Mouse (Mus musculus) hindbrain, embryonic 12.5 days (tissue): ENCODE results near the gene Crlf2. TPM values are rescaled to one million over a fixed set of nuclear protein-coding genes. Genes with fewer than 3 reads are reported as not detected.

Source experiments
- ATAC-seq: fragments of 200-750 bp; cut with Nextera tagmentation; 2 replicates; pipeline ENCODE4 v1.8.0; 2017; ENCODE audit warnings: moderate TSS enrichment; ENCODE audit not compliant: low FRiP score
- H3K27ac ChIP-seq: fragments of 300-500 bp; sonication (generic); 2 replicates; pipeline ENCODE4 v1.5.1; 2016; ENCODE audit warnings: mild to moderate bottlenecking
- H3K27me3 ChIP-seq: fragments of 300-500 bp; sonication (generic); 2 replicates; pipeline ENCODE4 v1.6.1; 2016; ENCODE audit warnings: mild to moderate bottlenecking
- H3K36me3 ChIP-seq: fragments of 300-500 bp; sonication (generic); 2 replicates; pipeline ENCODE4 v1.6.1; 2016; ENCODE audit warnings: mild to moderate bottlenecking
- H3K4me1 ChIP-seq: fragments of 300-500 bp; sonication (generic); 2 replicates; pipeline ENCODE4 v1.6.1; 2016
- H3K4me2 ChIP-seq: fragments of 300-500 bp; sonication (generic); replicated peaks from 2 replicates; pipeline ENCODE4 v1.6.1; 2016; ENCODE audit warnings: mild to moderate bottlenecking
- H3K4me3 ChIP-seq: fragments of 300-500 bp; sonication (generic); 2 replicates; pipeline ENCODE4 v1.5.1; 2016; ENCODE audit warnings: mild to moderate bottlenecking
- H3K9ac ChIP-seq: fragments of 300-500 bp; sonication (generic); 2 replicates; pipeline ENCODE4 v1.6.1; 2016; ENCODE audit warnings: mild to moderate bottlenecking, moderate library complexity
- H3K9me3 ChIP-seq: fragments of 300-500 bp; sonication (generic); replicated peaks from 2 replicates; pipeline ENCODE4 v1.6.1; 2016; ENCODE audit warnings: mild to moderate bottlenecking
- WGBS: fragments of 180-500 bp; shearing (Covaris S2); methylation state at CpG from one replicate; pipeline ENCODE4 v1.1.7; 2016; 5-methylcytosine and 5-hydroxymethylcytosine counted together
- polyA plus RNA-seq: library from polyadenylated mRNA; unstranded; fragments of >200 nt; fragmentation: Nextera tagmentation; extraction: Ambion mirVana; gene quantifications from 2 replicates; pipeline ENCODE4 v1.2.1, GENCODE M21; 2016

The Crlf2 gene
- 8.8 and 9.0 TPM in 2 replicates for polyA plus RNA-seq

GRCm38 (mm10) chr5:109558404-109559160, at the start of gene Crlf2:
TSS of gene Crlf2 (minus strand) at chr5:109558993.
- WGBS: under 1% methylated on average over 51 of the region's 73 CpGs
- Histone ChIP-seq H3K4me3 (peak within 1 kb of the TSS; percentile 63), H3K9me3 (peaks cover 33% of the 10 kb centered on the region), H3K36me3 (peaks cover 26% of the 10 kb centered on the region), H3K27ac (peak within 1 kb of the TSS; percentile 94), H3K4me2 (peak within 1 kb of the TSS; percentile 52), H3K9ac (peak within 1 kb of the TSS; percentile 61), H3K27me3 (no peaks in the 10 kb centered on the region), H3K4me1 (no peaks in the 10 kb centered on the region)
- peak; percentile 68 for ATAC-seq

DNA sequence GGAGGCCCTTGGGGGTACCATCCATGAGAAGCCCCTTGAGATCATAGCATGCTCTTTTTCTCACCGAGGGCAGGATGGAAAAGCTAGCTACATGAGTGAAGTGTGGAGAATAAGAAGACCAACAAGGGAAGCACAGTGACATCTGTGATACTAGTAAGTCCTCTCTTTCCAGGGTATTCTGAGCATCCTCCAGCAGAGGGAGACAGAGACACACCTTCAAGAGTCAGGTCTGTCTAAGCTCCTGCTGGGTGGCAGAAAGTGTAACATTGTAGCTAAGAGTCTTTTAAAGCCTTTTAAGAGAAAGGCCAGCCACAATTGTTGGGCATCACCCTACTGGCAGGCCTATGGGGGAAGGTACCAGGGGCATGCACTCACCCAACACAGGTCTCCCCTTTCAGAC, 43.8 kb upstream of the Crlf2 start:
- Histone ChIP-seq H3K27me3 (no peaks in the 10 kb centered on the region), H3K9ac (no peak overlapping the region), H3K9me3 (peaks cover 26% of the 10 kb centered on the region), H3K4me1 (no peaks in the 10 kb centered on the region), H3K36me3 (no peaks in the 10 kb centered on the region), H3K27ac (no peak overlapping the region), H3K4me3 (no peak overlapping the region), H3K4me2 (no peak overlapping the region)
- no peak for ATAC-seq
- WGBS: 59% methylated on average over 1 of the region's 1 CpGs

DNA sequence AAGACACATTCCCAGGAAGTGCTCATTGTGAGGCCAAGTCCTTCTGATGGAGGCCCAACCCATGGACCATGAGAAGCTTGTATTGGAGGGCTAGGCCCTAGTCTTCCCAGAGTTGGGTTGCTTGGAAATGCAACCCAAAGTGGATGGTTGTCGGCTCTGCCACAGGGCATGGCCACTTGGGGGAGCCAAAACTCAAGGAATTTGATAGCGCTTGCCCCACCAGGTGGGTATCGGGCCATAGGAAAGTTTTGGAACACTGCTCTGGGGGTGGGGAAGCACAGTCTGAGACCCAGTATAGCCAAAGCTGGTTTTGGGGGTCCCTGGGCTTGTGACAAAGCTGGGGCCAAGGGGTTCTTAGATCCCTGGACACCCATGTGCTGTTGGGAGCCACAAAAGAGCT, 42.3 kb upstream of the Crlf2 start:
- Histone ChIP-seq H3K4me1 (no peaks in the 10 kb centered on the region), H3K9ac (no peak overlapping the region), H3K4me3 (no peak overlapping the region), H3K4me2 (no peak overlapping the region), H3K9me3 (peaks cover 27% of the 10 kb centered on the region), H3K27me3 (no peaks in the 10 kb centered on the region), H3K27ac (no peak overlapping the region), H3K36me3 (no peaks in the 10 kb centered on the region)
- ATAC-seq: no peak
- WGBS: 23% methylated on average over 3 of the region's 3 CpGs

GRCm38 (mm10) chr5:109598876-109599275, 40.1 kb upstream of the Crlf2 start:
- Histone ChIP-seq H3K9ac (no peak overlapping the region), H3K4me3 (no peak overlapping the region), H3K27me3 (no peaks in the 10 kb centered on the region), H3K36me3 (no peaks in the 10 kb centered on the region), H3K27ac (no peak overlapping the region), H3K9me3 (peaks cover 30% of the 10 kb centered on the region), H3K4me2 (no peak overlapping the region), H3K4me1 (no peaks in the 10 kb centered on the region)
- no peak for ATAC-seq

DNA sequence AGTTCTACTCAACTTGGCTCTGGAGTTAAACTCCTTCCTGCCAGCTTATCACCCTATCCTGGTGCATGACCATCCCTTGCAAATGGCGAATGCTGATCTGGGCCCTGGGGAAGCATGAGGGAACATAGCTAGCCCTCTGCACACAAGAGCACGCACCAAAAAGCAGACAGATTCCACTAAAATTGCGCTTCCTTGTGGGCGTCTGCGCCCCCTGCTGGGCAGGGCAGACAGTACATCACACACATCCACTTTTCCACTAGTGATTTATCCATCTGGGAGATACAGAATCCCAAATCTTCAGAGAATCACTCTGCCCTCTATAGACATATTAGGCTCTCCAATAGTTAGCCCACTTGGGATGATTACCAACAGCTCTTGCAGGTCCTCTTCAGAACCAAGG, 37.9 kb upstream of the Crlf2 start:
- no peaks in the 10 kb centered on the region for H3K36me3 ChIP-seq
- peaks cover 36% of the 10 kb centered on the region for H3K9me3 ChIP-seq
- no peaks in the 10 kb centered on the region for H3K4me1 ChIP-seq
- H3K4me2 ChIP-seq: no peak overlapping the region
- ATAC-seq: no peak
- WGBS: 52% methylated on average over 5 of the region's 5 CpGs
- H3K9ac ChIP-seq: no peak overlapping the region
- no peak overlapping the region for H3K27ac ChIP-seq
- no peaks in the 10 kb centered on the region for H3K27me3 ChIP-seq
- no peak overlapping the region for H3K4me3 ChIP-seq

GRCm38 (mm10) chr5:109562829-109563228, 4.0 kb upstream of the Crlf2 start:
- WGBS: 58% methylated on average over 2 of the region's 2 CpGs
- Histone ChIP-seq H3K9me3 (no peaks in the 10 kb centered on the region), H3K27ac (no peak overlapping the region)

GRCm38 (mm10) chr5:109559191-109559590, 398 bp upstream of the Crlf2 start:
- H3K27ac ChIP-seq: peak overlapping the region; percentile 94
- H3K4me3 ChIP-seq: peak overlapping the region; percentile 63
- peaks cover 20% of the 10 kb centered on the region for H3K36me3 ChIP-seq
- H3K27me3 ChIP-seq: no peaks in the 10 kb centered on the region
- peak overlapping the region; percentile 52 for H3K4me2 ChIP-seq
- no peak for ATAC-seq
- WGBS: 24% methylated on average over 6 of the region's 6 CpGs
- no peaks in the 10 kb centered on the region for H3K4me1 ChIP-seq
- H3K9me3 ChIP-seq: peaks cover 27% of the 10 kb centered on the region
- H3K9ac ChIP-seq: no peak overlapping the region

More at GRCm38 (mm10) chr5:109562829-109563228, 4.0 kb upstream of the Crlf2 start:
- Histone ChIP-seq H3K9ac (no peak overlapping the region), H3K4me2 (no peak overlapping the region), H3K4me1 (no peaks in the 10 kb centered on the region), H3K4me3 (no peak overlapping the region), H3K36me3 (no peaks in the 10 kb centered on the region), H3K27me3 (no peaks in the 10 kb centered on the region)
- no peak for ATAC-seq

- Histone ChIP-seq H3K27me3 (no peaks in the 10 kb centered on the region), H3K4me3 (peak overlapping the region; percentile 63), H3K4me2 (peak overlapping the region; percentile 52), H3K4me1 (no peaks in the 10 kb centered on the region), H3K36me3 (peaks cover 28% of the 10 kb centered on the region), H3K27ac (peak overlapping the region; percentile 94), H3K9me3 (peaks cover 38% of the 10 kb centered on the region), H3K9ac (peak overlapping the region; percentile 32; the same call in 1 of the 2 replicates)
- WGBS: 0% methylated on average over 9 of the region's 9 CpGs
- ATAC-seq: peak; percentile 74; the same call in 1 of the 2 replicates
Observed at GRCm38 (mm10) chr5:109558123-109558403, 730 bp downstream of the Crlf2 start.

- H3K9me3 ChIP-seq: peaks cover 43% of the 10 kb centered on the region
- H3K4me3 ChIP-seq: peak overlapping the region; percentile 63
- WGBS: under 1% methylated on average over 35 of the region's 35 CpGs
- peak overlapping the region; percentile 32; the same call in 1 of the 2 replicates for H3K9ac ChIP-seq
- peak overlapping the region; percentile 94 for H3K27ac ChIP-seq
- H3K27me3 ChIP-seq: no peaks in the 10 kb centered on the region
- H3K4me1 ChIP-seq: no peaks in the 10 kb centered on the region
- H3K36me3 ChIP-seq: peaks cover 30% of the 10 kb centered on the region
- ATAC-seq: peak; percentile 81
- peak overlapping the region; percentile 52 for H3K4me2 ChIP-seq
Observed at GRCm38 (mm10) chr5:109557321-109558122, 1.3 kb downstream of the Crlf2 start.

GRCm38 (mm10) chr5:109556591-109557320, 2.0 kb downstream of the Crlf2 start:
- peaks cover 51% of the 10 kb centered on the region for H3K9me3 ChIP-seq
- WGBS: 8% methylated on average over 39 of the region's 40 CpGs
- H3K9ac ChIP-seq: no peak overlapping the region
- H3K4me2 ChIP-seq: peak overlapping the region; percentile 52
- H3K36me3 ChIP-seq: peaks cover 38% of the 10 kb centered on the region
- H3K4me1 ChIP-seq: no peaks in the 10 kb centered on the region
- no peaks in the 10 kb centered on the region for H3K27me3 ChIP-seq
- H3K27ac ChIP-seq: peak overlapping the region; percentile 94
- ATAC-seq: peak; percentile 56
- H3K4me3 ChIP-seq: peak overlapping the region; percentile 63

DNA sequence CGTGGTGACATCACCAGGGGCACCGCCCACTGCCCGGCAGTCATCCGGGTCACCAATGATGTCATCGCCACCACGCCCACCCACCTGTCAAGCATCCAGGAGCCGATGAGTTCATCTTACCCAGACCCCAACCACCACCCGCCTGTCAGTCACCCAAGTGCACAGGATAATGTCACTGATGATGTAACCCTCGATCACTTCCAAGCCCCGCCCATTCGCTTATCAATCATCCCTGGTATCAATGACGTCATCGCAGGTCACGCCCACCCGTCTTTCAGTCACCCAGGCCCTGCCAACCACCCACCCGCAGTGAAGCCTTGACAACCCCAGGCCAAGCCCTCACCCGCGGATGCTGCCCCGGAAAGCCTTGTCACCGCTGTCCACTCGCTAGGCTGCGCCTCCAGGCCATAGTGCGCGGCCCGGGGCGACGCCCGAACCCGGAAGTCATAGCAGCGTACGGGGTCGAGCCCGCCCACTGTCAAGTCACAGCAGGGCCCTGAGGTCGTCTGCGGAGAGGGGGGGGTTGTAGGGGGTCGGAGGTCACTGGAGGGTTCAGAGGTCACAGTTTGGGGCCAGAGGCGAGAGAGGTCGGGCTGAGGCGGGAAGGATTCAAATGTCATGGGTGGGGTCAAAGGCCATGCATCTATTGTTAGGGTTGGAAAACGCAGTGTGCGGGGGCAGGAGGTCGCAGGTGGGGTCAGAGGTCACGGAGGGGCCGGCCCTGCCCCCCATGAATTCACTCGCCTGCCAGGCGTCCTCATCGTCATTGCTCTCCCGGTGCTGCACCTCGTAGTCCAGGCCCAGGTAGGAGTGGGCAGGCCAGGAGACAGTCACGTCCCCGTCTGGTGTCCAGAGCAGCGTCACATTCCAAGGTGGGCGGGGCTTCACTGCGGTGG, 2.9 kb downstream of the Crlf2 start:
- peaks cover 41% of the 10 kb centered on the region for H3K36me3 ChIP-seq
- H3K27ac ChIP-seq: peak overlapping the region; percentile 94; the same call in 1 of the 2 replicates
- peaks cover 59% of the 10 kb centered on the region for H3K9me3 ChIP-seq
- no peak overlapping the region for H3K9ac ChIP-seq
- H3K4me1 ChIP-seq: no peaks in the 10 kb centered on the region
- H3K27me3 ChIP-seq: no peaks in the 10 kb centered on the region
- 80% methylated on average over 54 of the region's 54 CpGs for WGBS
- H3K4me2 ChIP-seq: peak overlapping the region; percentile 52
- peak overlapping the region; percentile 63 for H3K4me3 ChIP-seq
- no peak for ATAC-seq
